Mouse (Mus musculus) small intestine, adult 2 months (tissue): Measurements from ENCODE around the gene Haao.

Source experiments
- CTCF ChIP-seq: fragments of 200-500 bp; IDR thresholded peaks from 2 replicates; pipeline ENCODE4 v1.5.1; 2012; ENCODE audit warnings: low read depth, mild to moderate bottlenecking, control low read depth, inconsistent platforms, low read length, moderate library complexity, mixed read lengths; ENCODE audit not compliant: insufficient replicate concordance, insufficient read length; ENCODE audit errors: extremely low read depth
- POLR2A ChIP-seq: fragments of 200-500 bp; IDR thresholded peaks from 2 replicates; pipeline ENCODE4 v1.6.1; 2012; ENCODE audit warnings: low read depth, mild to moderate bottlenecking, control low read depth, inconsistent platforms, low read length, moderate library complexity

- TF ChIP-seq CTCF (no peak), POLR2A (no peak)
These were observed 49.6 kb upstream of the Haao start for GRCm38 (mm10) chr17:83897361-83897799.
